Comparison of ENCODE assay signal across 24 mouse cellular contexts in the genomic region with DNA sequence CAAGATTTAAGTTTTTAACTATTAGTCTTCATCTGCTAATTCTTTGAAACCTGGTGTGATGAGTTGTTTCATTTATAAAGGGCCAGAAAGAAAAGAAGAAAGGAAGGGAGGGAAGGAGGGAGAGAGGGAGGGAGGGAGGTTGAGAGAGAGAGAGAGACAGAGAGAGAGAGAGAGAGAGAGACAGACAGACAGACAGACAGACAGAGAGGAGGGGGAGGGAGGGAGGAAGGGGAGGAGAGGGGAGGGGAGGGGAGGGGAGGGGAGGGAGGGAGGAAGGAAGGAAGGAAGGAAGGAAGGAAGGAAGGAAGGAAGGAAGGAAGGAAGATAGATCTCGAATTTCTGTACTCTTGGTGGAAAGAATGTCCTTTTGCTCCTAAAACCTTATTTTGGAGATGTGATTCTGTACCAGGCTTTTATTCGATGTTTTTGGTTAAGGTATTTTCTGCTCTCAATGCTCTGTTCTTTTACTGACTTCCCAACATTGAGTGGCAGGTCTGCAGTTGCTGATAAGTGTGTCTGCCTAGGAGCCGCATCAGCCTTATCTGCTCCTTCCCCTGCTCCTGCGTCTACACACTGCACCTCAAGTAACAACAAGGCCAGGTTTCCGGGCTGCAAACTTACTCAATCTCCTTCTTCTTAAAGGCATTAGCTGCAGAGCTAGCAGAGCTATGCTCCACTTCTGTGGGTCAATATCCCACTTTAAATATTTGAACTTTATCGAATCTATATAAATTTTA. TPM values are rescaled to one million over a fixed set of nuclear protein-coding genes. Genes with fewer than 3 reads are reported as not detected.
DNase-seq lines count a peak whose midpoint lies in the region; ATAC-seq lines count a peak whose summit lies in the region.
"Had no signal": no experiment of that assay in that cellular context is flagged by ENCODE, and none has a peak within 500 bp of the region (broad histone marks: within the 10 kb centered on the region; RNA-seq: fewer than 3 reads in every experiment).

No protein-coding gene starts in this region.

- H3K27me3 ChIP-seq in erythroblast, embryonic 14.5 days (ENCODE audit: control insufficient read depth), result no peaks in the 10 kb centered on the region
- no peaks in the 10 kb centered on the region for H3K27me3 ChIP-seq in liver, embryonic 11.5 days (replicated peaks; ENCODE audit: control insufficient read depth, insufficient read depth, low read length)
- no peaks in the 10 kb centered on the region for H3K27me3 ChIP-seq in liver, embryonic 15.5 days
- H3K27me3 ChIP-seq in kidney, embryonic 16.5 days (ENCODE audit: insufficient read depth, low read length), result no peaks in the 10 kb centered on the region
- no peaks in the 10 kb centered on the region for H3K27me3 ChIP-seq in midbrain, embryonic 16.5 days (ENCODE audit: control insufficient read depth, insufficient read depth, low read depth, low read length)
- H3K27me3 ChIP-seq: embryonic facial prominence, embryonic 12.5 days; heart, embryonic 15.5 days had no signal

- peaks cover 11% of the 10 kb centered on the region for H3K4me1 ChIP-seq in erythroblast, embryonic 14.5 days (ENCODE audit: control insufficient read depth)
- no peaks in the 10 kb centered on the region for H3K4me1 ChIP-seq in liver, embryonic 11.5 days (replicated peaks; ENCODE audit: control insufficient read depth, insufficient read depth, low read length)
- no peaks in the 10 kb centered on the region for H3K4me1 ChIP-seq in liver, embryonic 15.5 days (replicated peaks)
- H3K4me1 ChIP-seq in kidney, embryonic 16.5 days (ENCODE audit: insufficient read depth, low read length), result no peaks in the 10 kb centered on the region
- no peaks in the 10 kb centered on the region for H3K4me1 ChIP-seq in midbrain, embryonic 16.5 days (ENCODE audit: control insufficient read depth, insufficient read depth, low read length)
- H3K4me1 ChIP-seq: embryonic facial prominence, embryonic 12.5 days; heart, embryonic 15.5 days had no signal

- 30% methylated on average over 6 of the region's 6 CpGs for WGBS in liver, embryonic 11.5 days
- WGBS in liver, embryonic 15.5 days (ENCODE audit: insufficient replicate concordance), result 28% methylated on average over 6 of the region's 6 CpGs
- WGBS in kidney, embryonic 16.5 days, result 75% methylated on average over 6 of the region's 6 CpGs
- WGBS in midbrain, embryonic 16.5 days, result 71% methylated on average over 6 of the region's 6 CpGs

- DNase-seq in c-Kit-positive CD71-negative TER-119-negative erythroid progenitor cells, embryonic 14.5 days (ENCODE audit: low read depth), result peak; percentile 1
- no peak for DNase-seq in liver, embryonic 11.5 days (ENCODE audit: low spot score)
- DNase-seq in cerebellum, adult 9-11 months, result no peak
- DNase-seq: adrenal gland, postnatal 10 days; B cell, adult 2 months; cerebellum, adult 11 months; cerebellum, adult 8-10 months; cerebellum, postnatal 25 days; gastrocnemius, postnatal 36 days; heart, adult 18-20 months; heart, postnatal 14 days had no signal

- no peak overlapping the region for H3K9ac ChIP-seq in liver, embryonic 11.5 days (ENCODE audit: low read depth, low read length)
- H3K9ac ChIP-seq in liver, embryonic 15.5 days, result no peak overlapping the region
- H3K9ac ChIP-seq in kidney, embryonic 16.5 days (replicated peaks; ENCODE audit: low read length), result no peak overlapping the region
- H3K9ac ChIP-seq in midbrain, embryonic 16.5 days (ENCODE audit: low read depth, low read length), result no peak overlapping the region
- H3K9ac ChIP-seq: embryonic facial prominence, embryonic 12.5 days; heart, embryonic 15.5 days; hindbrain, embryonic 14.5 days had no signal

- ATAC-seq in erythroblast, adult 5-6 weeks (replicated peaks; ENCODE audit: low FRiP score, poor library complexity, severe bottlenecking), result no peak
- peak; percentile 99 for ATAC-seq in liver, embryonic 11.5 days (replicated peaks; ENCODE audit: low FRiP score)
- ATAC-seq in liver, embryonic 15.5 days (ENCODE audit: insufficient read depth), result peak; percentile 97
- no peak for ATAC-seq in kidney, embryonic 16.5 days (ENCODE audit: low FRiP score, low TSS enrichment)
- ATAC-seq in midbrain, embryonic 16.5 days, result no peak
- ATAC-seq: CD4-positive, CD25-positive, alpha-beta regulatory T cell, adult 4 months; forebrain, embryonic 14.5 days had no signal

- H3K4me2 ChIP-seq in liver, embryonic 11.5 days, result no peak overlapping the region
- H3K4me2 ChIP-seq in liver, embryonic 15.5 days, result peak overlapping the region; percentile 23
- no peak overlapping the region for H3K4me2 ChIP-seq in kidney, embryonic 16.5 days (replicated peaks; ENCODE audit: low read depth, low read length)
- no peak overlapping the region for H3K4me2 ChIP-seq in midbrain, embryonic 16.5 days (ENCODE audit: low read length)
- H3K4me2 ChIP-seq: embryonic facial prominence, embryonic 12.5 days; heart, embryonic 11.5 days; heart, embryonic 15.5 days; hindbrain, embryonic 14.5 days had no signal

- H3K9me3 ChIP-seq in erythroblast, embryonic 14.5 days (ENCODE audit: control insufficient read depth, low read length), result no peaks in the 10 kb centered on the region
- H3K9me3 ChIP-seq in liver, embryonic 11.5 days (ENCODE audit: control insufficient read depth, low read length), result no peaks in the 10 kb centered on the region
- H3K9me3 ChIP-seq in liver, embryonic 15.5 days (replicated peaks), result no peaks in the 10 kb centered on the region
- no peaks in the 10 kb centered on the region for H3K9me3 ChIP-seq in kidney, embryonic 16.5 days (ENCODE audit: low read length)
- H3K9me3 ChIP-seq in midbrain, embryonic 16.5 days (replicated peaks; ENCODE audit: control insufficient read depth, low read length, poor library complexity, severe bottlenecking), result no peaks in the 10 kb centered on the region
- H3K9me3 ChIP-seq: embryonic facial prominence, embryonic 12.5 days; heart, embryonic 15.5 days had no signal

- no peak overlapping the region for H3K27ac ChIP-seq in liver, embryonic 11.5 days (ENCODE audit: low read depth, low read length)
- peak overlapping the region; percentile 38 for H3K27ac ChIP-seq in liver, embryonic 15.5 days (replicated peaks)
- H3K27ac ChIP-seq in kidney, embryonic 16.5 days (ENCODE audit: low read length), result no peak overlapping the region
- no peak overlapping the region for H3K27ac ChIP-seq in midbrain, embryonic 16.5 days (ENCODE audit: low read length)
- H3K27ac ChIP-seq: embryonic facial prominence, embryonic 12.5 days; heart, embryonic 15.5 days; hindbrain, embryonic 14.5 days had no signal

- H3K4me3 ChIP-seq in erythroblast, embryonic 14.5 days (replicated peaks), result peak overlapping the region; percentile 28
- H3K4me3 ChIP-seq in liver, embryonic 11.5 days (ENCODE audit: low read depth, low read length), result no peak overlapping the region
- no peak overlapping the region for H3K4me3 ChIP-seq in liver, embryonic 15.5 days (replicated peaks)
- no peak overlapping the region for H3K4me3 ChIP-seq in kidney, embryonic 16.5 days (ENCODE audit: low read length)
- no peak overlapping the region for H3K4me3 ChIP-seq in midbrain, embryonic 16.5 days (ENCODE audit: low read depth, low read length)
- H3K4me3 ChIP-seq: embryonic facial prominence, embryonic 12.5 days; heart, embryonic 15.5 days had no signal

- H3K36me3 ChIP-seq in erythroblast, embryonic 14.5 days (ENCODE audit: control insufficient read depth), result no peaks in the 10 kb centered on the region
- no peaks in the 10 kb centered on the region for H3K36me3 ChIP-seq in liver, embryonic 11.5 days (ENCODE audit: control insufficient read depth, insufficient read depth, low read length)
- no peaks in the 10 kb centered on the region for H3K36me3 ChIP-seq in liver, embryonic 15.5 days (replicated peaks)
- no peaks in the 10 kb centered on the region for H3K36me3 ChIP-seq in kidney, embryonic 16.5 days (ENCODE audit: insufficient read depth, low read length)
- no peaks in the 10 kb centered on the region for H3K36me3 ChIP-seq in midbrain, embryonic 16.5 days (ENCODE audit: control insufficient read depth, insufficient read depth, low read length)
- H3K36me3 ChIP-seq: embryonic facial prominence, embryonic 12.5 days; G1E; heart, embryonic 15.5 days had no signal

RNA-seq across cellular contexts. Expression of gene Trpc4, which starts 35.3 kb away (rescaled TPM):
- 0.01 TPM in 1 of 2 replicates, not detected in the other for polyA plus RNA-seq in erythroblast, embryonic 14.5 days (2012)
- not detected in 2 replicates for total RNA-seq in erythroblast, adult 5-6 weeks (2015; ENCODE audit: low replicate concordance)
- not detected in 2 replicates for total RNA-seq in erythroblast, adult 5-6 weeks (2017; ENCODE audit: low replicate concordance)
- 0.21 and 0.22 TPM in 2 replicates for polyA plus RNA-seq in liver, embryonic 11.5 days (2014; fragmentation: Nextera tagmentation; extraction: Ambion mirVana)
- polyA plus RNA-seq in liver, embryonic 15.5 days (2015; fragmentation: Nextera tagmentation; extraction: Ambion mirVana), result not detected in 2 replicates
- polyA plus RNA-seq in kidney, embryonic 16.5 days (2015; fragmentation: Nextera tagmentation; extraction: Ambion mirVana), result 0.71 and 0.85 TPM in 2 replicates
- polyA plus RNA-seq in midbrain, embryonic 16.5 days (2015; fragmentation: Nextera tagmentation; extraction: Ambion mirVana), result 5.3 and 6.8 TPM in 2 replicates
- total RNA-seq: hematopoietic stem cell, adult 5-6 weeks had no signal
- polyA plus RNA-seq: G1E had no signal

Comparison
In these comparisons a context has a peak if more than half of its experiments do, and no peak if none do; other contexts are left out.
1. ATAC-seq: peak in liver, embryonic 11.5 days (single experiment) and liver, embryonic 15.5 days (single experiment); none in erythroblast, adult 5-6 weeks (single experiment), kidney, embryonic 16.5 days (single experiment) and midbrain, embryonic 16.5 days (single experiment).